Mouse (Mus musculus) G1E (cell line): ENCODE data around the gene Capzb. TPM values are rescaled to one million over a fixed set of nuclear protein-coding genes. Genes with fewer than 3 reads are reported as not detected.

Experiments
- ATAC-seq: 2 replicates; pipeline ENCODE4 v1.8.0; 2016; ENCODE audit warnings: mild to moderate bottlenecking; ENCODE audit not compliant: insufficient number of reproducible peaks, poor library complexity, low FRiP score, severe bottlenecking; ENCODE audit errors: extremely low read depth
- DNase-seq: peaks from one replicate; pipeline ENCODE4 v3.0.0; 2012; ENCODE audit warnings: low spot score
- H3K27me3 ChIP-seq: 2 replicates; pipeline ENCODE4 v1.6.1; 2012; ENCODE audit warnings: mild to moderate bottlenecking, low read length, inconsistent platforms; ENCODE audit not compliant: insufficient read depth
- H3K36me3 ChIP-seq: replicated peaks from 2 replicates; pipeline ENCODE3; 2012; ENCODE audit warnings: mild to moderate bottlenecking, inconsistent platforms
- H3K4me1 ChIP-seq: 2 replicates; pipeline ENCODE4 v1.6.1; 2012; ENCODE audit warnings: low read depth, low read length, inconsistent platforms, mixed read lengths; ENCODE audit not compliant: insufficient read depth
- H3K4me3 ChIP-seq: 2 replicates; pipeline ENCODE4 v1.5.1; 2012; ENCODE audit warnings: low read depth, mild to moderate bottlenecking, inconsistent platforms, low read length, moderate library complexity, mixed read lengths
- H3K9me3 ChIP-seq: replicated peaks from 2 replicates; pipeline ENCODE4 v1.6.1; 2012; ENCODE audit warnings: inconsistent platforms
- CTCF ChIP-seq: IDR thresholded peaks from 2 replicates; pipeline ENCODE4 v1.5.1; 2012; ENCODE audit warnings: low read depth, low read length, inconsistent platforms, mixed read lengths
- GATA1 ChIP-seq: IDR thresholded peaks from 2 replicates; pipeline ENCODE4 v1.6.1; 2012; ENCODE audit warnings: borderline replicate concordance, low read length, inconsistent platforms, mixed read lengths
- GATA2 ChIP-seq: IDR thresholded peaks from 2 replicates; pipeline ENCODE4 v1.6.1; 2012; ENCODE audit warnings: low read depth, low read length, inconsistent platforms, borderline replicate concordance
- POLR2AphosphoS5 ChIP-seq: IDR thresholded peaks from 2 replicates; pipeline ENCODE4 v1.6.1; 2012; ENCODE audit warnings: low read depth, low read length, inconsistent platforms; ENCODE audit not compliant: insufficient replicate concordance
- TAL1 ChIP-seq: conservative IDR thresholded peaks from 2 replicates; pipeline ENCODE4 v1.6.1; 2012; ENCODE audit warnings: low read depth, low read length, inconsistent platforms, mixed read lengths
- polyA plus RNA-seq: library from polyadenylated mRNA; stranded (reverse); fragments of >175 nt; gene quantifications from 2 replicates; pipeline ENCODE4 v1.2.3, GENCODE M21; 2012
- total RNA-seq, 2 experiments: library from RNA; stranded (forward) in 1 of 2; stranded (reverse) in 1 of 2; fragments of 200-1000 nt in 1 of 2; fragments of >200 nt in 1 of 2; fragmentation: Nextera tagmentation in 1 of 2; gene quantifications; 2 replicates each; pipeline ENCODE4 v1.2.3; 2014 to 2017

Capzb gene
- total and polyA plus RNA-seq, 3 experiments, result 91.8 to 310 (median 110) TPM

DNA sequence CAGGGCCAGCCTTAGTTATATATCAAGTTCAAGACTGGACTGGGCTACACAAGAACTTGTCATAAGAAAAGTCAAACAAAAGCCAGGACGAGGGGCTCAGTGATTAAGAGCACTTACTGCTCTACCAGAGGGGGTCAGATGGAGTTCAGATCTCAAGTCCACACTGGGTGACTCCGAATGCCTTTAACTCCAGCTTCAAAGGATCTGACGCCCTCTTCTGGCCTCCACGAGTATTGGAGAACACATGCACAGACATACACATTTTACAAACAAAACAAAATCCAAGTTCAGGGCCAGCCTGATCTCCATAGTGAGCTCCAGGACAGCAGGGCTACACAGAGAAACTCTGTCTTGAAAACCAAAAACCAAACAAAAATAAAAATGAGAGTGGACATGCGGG is 13.1 kb downstream of the Capzb start:
- Histone ChIP-seq H3K27me3 (no peaks in the 10 kb centered on the region), H3K36me3 (peaks cover 92% of the 10 kb centered on the region), H3K4me1 (peaks cover 76% of the 10 kb centered on the region), H3K9me3 (no peaks in the 10 kb centered on the region), H3K4me3 (no peak overlapping the region)
- DNase-seq (no peak), ATAC-seq (no peak)
- TF ChIP-seq POLR2AphosphoS5 (no peak), TAL1 (no peak), GATA2 (no peak), GATA1 (no peak), CTCF (no peak)

GRCm38 (mm10) chr4:139206353-139207045 is 13.8 kb downstream of the Capzb start:
- H3K36me3 ChIP-seq, result peaks cover 92% of the 10 kb centered on the region
- DNase-seq (no peak), ATAC-seq (no peak)
- peaks cover 74% of the 10 kb centered on the region for H3K4me1 ChIP-seq
- TF ChIP-seq GATA1, result no peak
- H3K9me3 ChIP-seq, result no peaks in the 10 kb centered on the region
- H3K4me3 ChIP-seq, result no peak overlapping the region
- H3K27me3 ChIP-seq, result no peaks in the 10 kb centered on the region

DNA sequence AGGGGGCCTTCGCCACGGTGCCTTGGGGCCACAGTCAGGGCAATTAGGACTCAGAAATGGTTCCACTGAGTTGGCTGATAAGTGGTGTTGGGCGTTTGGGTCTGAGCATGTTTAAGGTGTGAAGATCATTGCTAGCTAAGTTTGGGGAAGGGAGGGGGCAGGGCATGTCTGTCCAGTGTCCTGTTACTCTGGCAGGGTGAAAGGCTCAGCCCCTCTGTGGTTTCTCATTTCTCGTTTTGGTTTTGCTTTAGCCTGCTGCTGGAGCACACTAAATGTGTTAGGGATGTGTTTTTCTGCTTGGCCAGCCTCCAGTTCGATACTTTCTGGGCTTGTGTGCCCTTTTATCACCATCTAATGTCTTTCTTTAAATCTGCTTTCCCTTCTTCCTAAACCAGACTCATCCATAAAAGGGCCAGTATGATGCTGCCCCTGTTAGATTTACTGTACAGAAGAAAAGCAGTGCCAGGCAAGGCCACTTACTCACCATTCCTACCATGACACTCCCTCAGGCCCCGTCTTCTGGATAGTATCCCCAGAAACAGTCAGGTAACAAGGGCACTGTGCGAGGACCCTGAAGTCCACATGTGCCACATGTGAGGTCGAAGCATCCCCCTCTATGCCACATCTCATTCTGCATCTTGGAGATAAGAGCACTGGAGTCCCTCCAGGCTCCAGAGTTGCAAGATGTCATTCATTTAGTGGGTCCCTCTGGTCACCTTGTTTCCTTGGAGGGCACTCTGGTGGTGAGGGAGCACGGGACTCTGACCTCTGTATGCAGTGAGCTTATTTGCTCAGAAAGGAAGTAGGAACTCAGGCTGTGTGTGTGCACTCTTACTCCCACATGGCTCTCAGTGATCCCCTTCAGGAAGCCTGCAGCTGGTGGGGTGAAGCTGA is 15.8 kb downstream of the Capzb start:
- peak; percentile 44 for DNase-seq
- Histone ChIP-seq H3K4me3 (peak overlapping the region; percentile 14; the same call in 1 of the 2 replicates), H3K27me3 (no peaks in the 10 kb centered on the region), H3K4me1 (peaks cover 81% of the 10 kb centered on the region), H3K36me3 (peaks cover 94% of the 10 kb centered on the region), H3K9me3 (no peaks in the 10 kb centered on the region)
- TF ChIP-seq TAL1, result peak; percentile 41
- no peak for TF ChIP-seq GATA1
- ATAC-seq, result peak; percentile 62

- DNase-seq, result no peak
- no peak for ATAC-seq
- Histone ChIP-seq H3K4me1 (peaks cover 82% of the 10 kb centered on the region), H3K9me3 (no peaks in the 10 kb centered on the region), H3K4me3 (peak overlapping the region; percentile 55; the same call in 1 of the 2 replicates), H3K36me3 (peaks cover 94% of the 10 kb centered on the region), H3K27me3 (no peaks in the 10 kb centered on the region)
- no peak for TF ChIP-seq POLR2AphosphoS5
- no peak for TF ChIP-seq TAL1
- no peak for TF ChIP-seq GATA1
- no peak for TF ChIP-seq GATA2
- TF ChIP-seq CTCF, result no peak
Measured at GRCm38 (mm10) chr4:139209130-139209840, 16.6 kb downstream of the Capzb start.

GRCm38 (mm10) chr4:139211975-139212831 is 19.5 kb downstream of the Capzb start:
- Histone ChIP-seq H3K4me1 (peaks cover 73% of the 10 kb centered on the region), H3K27me3 (no peaks in the 10 kb centered on the region), H3K4me3 (no peak overlapping the region; the same call in 1 of the 2 replicates), H3K36me3 (peaks cover 94% of the 10 kb centered on the region), H3K9me3 (no peaks in the 10 kb centered on the region)
- ATAC-seq (no peak), DNase-seq (no peak)
- TF ChIP-seq TAL1, result no peak
- TF ChIP-seq CTCF, result no peak
- no peak for TF ChIP-seq GATA1
- no peak for TF ChIP-seq POLR2AphosphoS5
- no peak for TF ChIP-seq GATA2
